In genomic region chr14:8329552-8329951, GRCm38 (mm10) we compare ENCODE assay signal across 14 mouse cellular contexts. TPM values are rescaled to one million over a fixed set of nuclear protein-coding genes. Genes with fewer than 3 reads are reported as not detected.
DNase-seq lines count a peak whose midpoint lies in the region; ATAC-seq and TF ChIP-seq lines count a peak whose summit lies in the region.
"Had no signal": no experiment of that assay in that cellular context is flagged by ENCODE, and none has a peak within 500 bp of the region (broad histone marks: within the 10 kb centered on the region; RNA-seq: fewer than 3 reads in every experiment).

No protein-coding gene starts in this region.

- H3K4me3 ChIP-seq in limb, embryonic 14.5 days (replicated peaks; ENCODE audit: low read length), result no peak overlapping the region
- H3K4me3 ChIP-seq in limb, embryonic 10.5 days, result no peak overlapping the region
- no peak overlapping the region for H3K4me3 ChIP-seq in forebrain, embryonic 13.5 days
- H3K4me3 ChIP-seq in hindbrain, postnatal 0 days (ENCODE audit: low read length), result no peak overlapping the region
- H3K4me3 ChIP-seq in midbrain, postnatal 0 days (ENCODE audit: low read depth, low read length), result no peak overlapping the region
- H3K4me3 ChIP-seq: embryonic facial prominence, embryonic 12.5 days; gastrocnemius, adult 2 months had no signal

- H3K4me2 ChIP-seq in limb, embryonic 14.5 days (replicated peaks; ENCODE audit: low read depth, low read length, severe bottlenecking), result no peak overlapping the region
- no peak overlapping the region for H3K4me2 ChIP-seq in forebrain, embryonic 13.5 days
- H3K4me2 ChIP-seq in hindbrain, postnatal 0 days (ENCODE audit: low read depth, low read length), result no peak overlapping the region
- H3K4me2 ChIP-seq in midbrain, postnatal 0 days (ENCODE audit: low read depth, low read length, poor library complexity, severe bottlenecking), result no peak overlapping the region
- H3K4me2 ChIP-seq: embryonic facial prominence, embryonic 12.5 days had no signal

- 0 out of 2 replicates have a peak overlapping the region, but pooled peaks have one; percentile 19 for H3K27ac ChIP-seq in limb, embryonic 14.5 days (replicated peaks; ENCODE audit: low read depth, low read length)
- H3K27ac ChIP-seq in limb, embryonic 10.5 days, result no peak overlapping the region
- H3K27ac ChIP-seq in forebrain, embryonic 13.5 days, result peak overlapping the region; percentile 60
- peak overlapping the region; percentile 26; the same call in 1 of the 2 replicates for H3K27ac ChIP-seq in hindbrain, postnatal 0 days
- peak overlapping the region; percentile 32; the same call in 1 of the 2 replicates for H3K27ac ChIP-seq in midbrain, postnatal 0 days (ENCODE audit: low read depth, low read length)
- H3K27ac ChIP-seq: embryonic facial prominence, embryonic 12.5 days; gastrocnemius, adult 2 months had no signal

- no peaks in the 10 kb centered on the region for H3K9me3 ChIP-seq in limb, embryonic 14.5 days (ENCODE audit: control insufficient read depth, low read length)
- H3K9me3 ChIP-seq in limb, embryonic 10.5 days (replicated peaks), result no peaks in the 10 kb centered on the region
- H3K9me3 ChIP-seq in forebrain, embryonic 13.5 days (replicated peaks), result no peaks in the 10 kb centered on the region
- no peaks in the 10 kb centered on the region for H3K9me3 ChIP-seq in hindbrain, postnatal 0 days (ENCODE audit: low read length)
- no peaks in the 10 kb centered on the region for H3K9me3 ChIP-seq in midbrain, postnatal 0 days (ENCODE audit: low read length)
- H3K9me3 ChIP-seq: embryonic facial prominence, embryonic 12.5 days had no signal

- DNase-seq in limb, embryonic 14.5 days (ENCODE audit: low spot score), result no peak
- DNase-seq in limb, embryonic 10.5 days (ENCODE audit: low spot score), result no peak
- DNase-seq in hindbrain, postnatal 0 days (ENCODE audit: low spot score), result peak; percentile 56
- peak; percentile 57 for DNase-seq in midbrain, postnatal 0 days (ENCODE audit: low spot score)
- DNase-seq in adrenal gland, adult 2 months, result no peak
- DNase-seq in spleen, postnatal 36 days (ENCODE audit: low spot score in 2 of 2), result no peak
- no peak for DNase-seq in heart, adult 9 months (ENCODE audit: low spot score in 2 of 2)
- DNase-seq: cerebellum, adult 11-12 months; gastrocnemius, adult 2 months; thymus, postnatal 25 days had no signal

- no peak for ATAC-seq in limb, embryonic 14.5 days (ENCODE audit: low FRiP score, low read depth)
- peak; percentile 75 for ATAC-seq in forebrain, embryonic 13.5 days
- ATAC-seq in hindbrain, postnatal 0 days, result peak; percentile 66; the same call in 1 of the 2 replicates
- peak; percentile 73 for ATAC-seq in midbrain, postnatal 0 days (ENCODE audit: low FRiP score)

- no peak for TF ChIP-seq POLR2A in limb, embryonic 14.5 days (IDR thresholded peaks at IDR 0.05; ENCODE audit: borderline replicate concordance, extremely low read depth, insufficient read depth, insufficient read length)

- H3K9ac ChIP-seq in limb, embryonic 14.5 days (ENCODE audit: low read depth, low read length, severe bottlenecking), result no peak overlapping the region
- H3K9ac ChIP-seq in forebrain, embryonic 13.5 days, result no peak overlapping the region
- H3K9ac ChIP-seq in hindbrain, postnatal 0 days (replicated peaks; ENCODE audit: low read length), result no peak overlapping the region
- H3K9ac ChIP-seq in midbrain, postnatal 0 days (replicated peaks; ENCODE audit: low read length, poor library complexity, severe bottlenecking), result no peak overlapping the region
- H3K9ac ChIP-seq: embryonic facial prominence, embryonic 12.5 days had no signal

- TF ChIP-seq CTCF in hindbrain, postnatal 0 days (IDR thresholded peaks at IDR 0.05; ENCODE audit: low read depth), result no peak
- no peak for TF ChIP-seq CTCF in midbrain, postnatal 0 days (IDR thresholded peaks at IDR 0.05)

- WGBS in limb, embryonic 14.5 days, result 46% methylated on average over 4 of the region's 4 CpGs
- 80% methylated on average over 4 of the region's 4 CpGs for WGBS in limb, embryonic 10.5 days
- WGBS in forebrain, embryonic 13.5 days, result 8% methylated on average over 4 of the region's 4 CpGs
- 12% methylated on average over 4 of the region's 4 CpGs for WGBS in hindbrain, postnatal 0 days
- WGBS in midbrain, postnatal 0 days, result 13% methylated on average over 4 of the region's 4 CpGs

- no peaks in the 10 kb centered on the region for H3K27me3 ChIP-seq in limb, embryonic 14.5 days (ENCODE audit: control insufficient read depth, insufficient read depth, low read length)
- H3K27me3 ChIP-seq in limb, embryonic 10.5 days (ENCODE audit: low read depth, poor library complexity, severe bottlenecking), result 0 out of 2 replicates have a peak, but pooled peaks cover 3% of the 10 kb centered on the region
- no peaks in the 10 kb centered on the region for H3K27me3 ChIP-seq in forebrain, embryonic 13.5 days
- no peaks in the 10 kb centered on the region for H3K27me3 ChIP-seq in hindbrain, postnatal 0 days (ENCODE audit: insufficient read depth, low read length)
- H3K27me3 ChIP-seq in midbrain, postnatal 0 days (ENCODE audit: insufficient read depth, low read length), result no peaks in the 10 kb centered on the region
- H3K27me3 ChIP-seq: embryonic facial prominence, embryonic 12.5 days had no signal

- no peaks in the 10 kb centered on the region for H3K36me3 ChIP-seq in limb, embryonic 14.5 days (ENCODE audit: control insufficient read depth, insufficient read depth, low read length)
- H3K36me3 ChIP-seq in limb, embryonic 10.5 days, result no peaks in the 10 kb centered on the region
- no peaks in the 10 kb centered on the region for H3K36me3 ChIP-seq in forebrain, embryonic 13.5 days (ENCODE audit: poor library complexity, severe bottlenecking)
- no peaks in the 10 kb centered on the region for H3K36me3 ChIP-seq in hindbrain, postnatal 0 days (ENCODE audit: insufficient read depth, low read length)
- no peaks in the 10 kb centered on the region for H3K36me3 ChIP-seq in midbrain, postnatal 0 days (ENCODE audit: insufficient read depth, low read length)
- H3K36me3 ChIP-seq: embryonic facial prominence, embryonic 12.5 days had no signal

- H3K4me1 ChIP-seq in limb, embryonic 14.5 days (ENCODE audit: control insufficient read depth, insufficient read depth, low read length), result peaks cover 19% of the 10 kb centered on the region; the same call in 1 of the 2 replicates
- H3K4me1 ChIP-seq in limb, embryonic 10.5 days, result peaks cover 19% of the 10 kb centered on the region; the same call in 1 of the 2 replicates
- peaks cover 41% of the 10 kb centered on the region for H3K4me1 ChIP-seq in forebrain, embryonic 13.5 days
- H3K4me1 ChIP-seq in hindbrain, postnatal 0 days (ENCODE audit: insufficient read depth, low read length), result no peaks in the 10 kb centered on the region
- peaks cover 8% of the 10 kb centered on the region; the same call in 1 of the 2 replicates for H3K4me1 ChIP-seq in midbrain, postnatal 0 days (ENCODE audit: insufficient read depth, low read length)

RNA-seq across cellular contexts. Expression of gene Fam107a, which starts 11.7 kb away (rescaled TPM):
- polyA plus RNA-seq in limb, embryonic 14.5 days (2012; rRNA removed), result 0.78 and 1.0 TPM in 2 replicates
- 0.11 and 0.19 TPM in 2 replicates for polyA plus RNA-seq in limb, embryonic 14.5 days (2014; fragmentation: Nextera tagmentation; extraction: Ambion mirVana)
- 0.33 and 0.96 TPM in 2 replicates for polyA plus RNA-seq in limb, embryonic 10.5 days (2016; fragmentation: Nextera tagmentation; extraction: Ambion mirVana)
- polyA plus RNA-seq in forebrain, embryonic 13.5 days (2015; fragmentation: Nextera tagmentation; extraction: Ambion mirVana), result 0.26 and 0.30 TPM in 2 replicates
- total RNA-seq in hindbrain, postnatal 0 days (2014; rRNA removed), result 8.8 and 11.4 TPM in 2 replicates
- polyA plus RNA-seq in hindbrain, postnatal 0 days (2015; fragmentation: Nextera tagmentation; extraction: Ambion mirVana), result 0.80 and 0.83 TPM in 2 replicates
- 6.0 and 14.6 TPM in 2 replicates for total RNA-seq in midbrain, postnatal 0 days (2014; rRNA removed)
- 0.93 and 1.4 TPM in 2 replicates for polyA plus RNA-seq in midbrain, postnatal 0 days (2015; fragmentation: Nextera tagmentation; extraction: Ambion mirVana)
- total RNA-seq in adrenal gland, adult 2 months (2021), result 1 to 10 TPM; 4.3 to 5.2 TPM
- 1.1 and 1.2 TPM in 2 replicates for polyA plus RNA-seq in adrenal gland, adult 2 months (2012; rRNA removed)
- total RNA-seq: liver, adult 2 months had no signal
- polyA plus RNA-seq: liver, adult 2 months had no signal

RNA-seq across cellular contexts. Expression of gene Oit1, which starts 49.0 kb away (rescaled TPM):
- polyA plus RNA-seq in limb, embryonic 14.5 days (2012; rRNA removed), result 0.19 and 0.38 TPM in 2 replicates
- polyA plus RNA-seq in limb, embryonic 14.5 days (2014; fragmentation: Nextera tagmentation; extraction: Ambion mirVana), result 0.15 and 0.32 TPM in 2 replicates
- polyA plus RNA-seq in limb, embryonic 10.5 days (2016; fragmentation: Nextera tagmentation; extraction: Ambion mirVana), result not detected in 2 replicates
- not detected in 2 replicates for polyA plus RNA-seq in forebrain, embryonic 13.5 days (2015; fragmentation: Nextera tagmentation; extraction: Ambion mirVana)
- total RNA-seq in hindbrain, postnatal 0 days (2014; rRNA removed), result not detected in 2 replicates
- polyA plus RNA-seq in hindbrain, postnatal 0 days (2015; fragmentation: Nextera tagmentation; extraction: Ambion mirVana), result 0.15 TPM in 1 of 2 replicates, not detected in the other
- total RNA-seq in midbrain, postnatal 0 days (2014; rRNA removed), result not detected in 2 replicates
- 0.13 TPM in 1 of 2 replicates, not detected in the other for polyA plus RNA-seq in midbrain, postnatal 0 days (2015; fragmentation: Nextera tagmentation; extraction: Ambion mirVana)
- total RNA-seq in adrenal gland, adult 2 months (2021), result not detected
- 0.08 TPM in 1 of 2 replicates, not detected in the other for polyA plus RNA-seq in adrenal gland, adult 2 months (2012; rRNA removed)
- total RNA-seq: gastrocnemius, adult 2 months had no signal
- polyA plus RNA-seq: heart, postnatal 0 days had no signal

Comparison
In these comparisons a context has a peak if more than half of its experiments do, and no peak if none do; other contexts are left out.
1. DNase-seq: peak in hindbrain, postnatal 0 days (single experiment) and midbrain, postnatal 0 days (single experiment); none in limb, embryonic 14.5 days (single experiment), limb, embryonic 10.5 days (single experiment), adrenal gland, adult 2 months (single experiment), spleen, postnatal 36 days (0 of 2) and heart, adult 9 months (0 of 2).